Mouse (Mus musculus) erythroblast, embryonic 14.5 days (primary cell): ENCODE data around the gene Ehd1.

Experiments
- GATA1 ChIP-seq: IDR thresholded peaks from 2 replicates; pipeline ENCODE4 v1.6.1; 2012; ENCODE audit warnings: low read length, inconsistent platforms, mixed read lengths
- TAL1 ChIP-seq: IDR thresholded peaks from 3 replicates; pipeline ENCODE4 v1.6.1; 2012; ENCODE audit warnings: low read length, inconsistent platforms, mixed read lengths

- no peak for TF ChIP-seq GATA1
- TF ChIP-seq TAL1, result no peak
Observed at GRCm38 (mm10) chr19:6268670-6269132, 7.8 kb upstream of the Ehd1 start.
